Mouse (Mus musculus): ENCODE data around the gene Cd52. TPM values are rescaled to one million over a fixed set of nuclear protein-coding genes. Genes with fewer than 3 reads are reported as not detected.
"Not testable (repeated sequence)": the region's sequence is repeated elsewhere in the genome, so short reads cannot be mapped to it uniquely, and the experiment has no call there.

The Cd52 gene
- 4.1 and 5.0 TPM in 2 replicates for polyA plus RNA-seq (2016; fragmentation: Nextera tagmentation; extraction: Ambion mirVana)

DNA sequence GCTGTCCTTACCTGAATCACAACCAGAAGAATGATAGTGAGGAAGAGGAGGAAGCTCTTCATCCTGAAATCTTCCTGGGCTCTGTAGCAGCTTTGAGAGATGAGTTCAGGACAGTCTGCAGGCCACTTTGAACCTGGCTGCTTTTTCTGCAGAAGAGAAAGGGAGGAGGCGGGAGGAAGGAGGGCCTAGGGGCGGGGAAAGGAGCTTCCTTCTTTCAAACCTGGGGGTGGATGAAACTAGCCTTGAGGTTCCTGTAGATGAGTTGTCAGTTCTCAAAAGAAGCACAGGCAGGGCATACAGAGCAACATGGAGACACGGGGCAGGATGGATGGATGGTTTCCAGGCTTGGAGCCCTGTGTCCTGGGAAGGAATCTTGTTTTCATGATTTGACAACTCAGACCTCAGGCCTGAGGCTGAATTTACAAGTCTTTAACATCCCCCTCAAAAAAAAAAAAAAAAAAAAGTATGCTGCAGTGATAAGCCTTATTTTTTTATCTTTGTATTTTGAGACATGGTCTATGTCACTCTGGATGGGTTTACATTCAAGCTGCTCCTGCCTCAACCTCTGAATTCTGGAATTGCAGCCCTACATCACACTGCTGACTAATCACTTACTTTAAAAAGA lies at the start of gene Cd52:
Gene Cd52, minus strand, starts transcription at position 160 of the 625 bp plus-strand sequence.
- DNase-seq (ENCODE audit: extremely low spot score, low spot score), result no peak
- no peak within 1 kb of the TSS for H3K27ac ChIP-seq
- H3K36me3 ChIP-seq (replicated peaks), result no peaks in the 10 kb centered on the region
- no peaks in the 10 kb centered on the region for H3K27me3 ChIP-seq (ENCODE audit: poor library complexity, severe bottlenecking)
- H3K4me3 ChIP-seq, result no peak within 1 kb of the TSS
- H3K4me1 ChIP-seq, result no peaks in the 10 kb centered on the region
- 69% methylated on average over 3 of the region's 3 CpGs for WGBS
- no peaks in the 10 kb centered on the region for H3K9me3 ChIP-seq

DNA sequence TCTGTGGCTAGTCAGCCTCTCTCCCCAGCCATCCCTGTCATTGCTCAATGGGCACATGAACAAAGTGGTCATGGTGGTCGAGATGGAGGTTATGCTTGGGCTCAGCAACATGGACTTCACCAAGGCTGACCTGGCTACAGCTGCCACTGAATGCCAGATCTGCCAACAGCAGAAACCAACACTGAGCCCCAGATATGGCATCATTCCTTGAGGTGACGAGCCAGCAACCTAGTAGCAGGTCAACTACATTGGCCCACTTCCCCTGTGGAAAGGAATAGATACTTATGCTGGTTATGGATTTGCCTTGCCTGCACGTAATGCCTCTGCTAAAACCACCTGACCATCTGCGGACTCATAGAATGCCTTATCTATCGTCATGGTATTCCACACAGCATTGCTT lies 49.4 kb upstream of the Cd52 start:
- not testable (repeated sequence) for H3K4me3 ChIP-seq; H3K4me1 ChIP-seq; DNase-seq (ENCODE audit: extremely low spot score, low spot score); H3K27ac ChIP-seq; H3K27me3 ChIP-seq (ENCODE audit: poor library complexity, severe bottlenecking); H3K9me3 ChIP-seq
- peaks cover 73% of the 10 kb centered on the region for H3K36me3 ChIP-seq (replicated peaks)
- WGBS, result 91% methylated on average over 5 of the region's 5 CpGs

DNA sequence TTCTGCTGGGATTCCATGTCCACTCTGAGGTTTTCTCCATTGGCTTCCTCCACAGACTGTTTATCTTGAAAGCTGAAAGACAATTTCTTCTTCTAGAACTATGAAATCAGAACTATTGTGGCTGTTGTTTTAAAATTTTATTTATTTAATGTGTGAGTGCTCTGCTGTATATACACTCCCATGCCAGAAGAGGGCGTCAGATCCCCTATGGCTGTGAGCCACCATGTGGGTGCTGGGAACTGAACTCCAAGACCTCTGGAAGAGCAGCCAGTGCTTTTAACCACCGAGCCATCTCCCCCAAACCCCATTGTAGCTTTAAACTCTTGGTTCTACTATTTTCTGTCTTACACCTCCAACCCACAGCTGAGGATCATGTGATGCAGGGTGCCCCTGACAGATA lies 44.0 kb upstream of the Cd52 start:
- H3K4me1 ChIP-seq, result peaks cover 9% of the 10 kb centered on the region
- no peaks in the 10 kb centered on the region for H3K9me3 ChIP-seq
- peaks cover 46% of the 10 kb centered on the region for H3K36me3 ChIP-seq (replicated peaks)
- no peak for DNase-seq (ENCODE audit: extremely low spot score, low spot score)
- WGBS, result 83% methylated on average over 2 of the region's 2 CpGs
- H3K27me3 ChIP-seq (ENCODE audit: poor library complexity, severe bottlenecking), result no peaks in the 10 kb centered on the region
- no peak overlapping the region for H3K27ac ChIP-seq
- H3K4me3 ChIP-seq, result no peak overlapping the region

DNA sequence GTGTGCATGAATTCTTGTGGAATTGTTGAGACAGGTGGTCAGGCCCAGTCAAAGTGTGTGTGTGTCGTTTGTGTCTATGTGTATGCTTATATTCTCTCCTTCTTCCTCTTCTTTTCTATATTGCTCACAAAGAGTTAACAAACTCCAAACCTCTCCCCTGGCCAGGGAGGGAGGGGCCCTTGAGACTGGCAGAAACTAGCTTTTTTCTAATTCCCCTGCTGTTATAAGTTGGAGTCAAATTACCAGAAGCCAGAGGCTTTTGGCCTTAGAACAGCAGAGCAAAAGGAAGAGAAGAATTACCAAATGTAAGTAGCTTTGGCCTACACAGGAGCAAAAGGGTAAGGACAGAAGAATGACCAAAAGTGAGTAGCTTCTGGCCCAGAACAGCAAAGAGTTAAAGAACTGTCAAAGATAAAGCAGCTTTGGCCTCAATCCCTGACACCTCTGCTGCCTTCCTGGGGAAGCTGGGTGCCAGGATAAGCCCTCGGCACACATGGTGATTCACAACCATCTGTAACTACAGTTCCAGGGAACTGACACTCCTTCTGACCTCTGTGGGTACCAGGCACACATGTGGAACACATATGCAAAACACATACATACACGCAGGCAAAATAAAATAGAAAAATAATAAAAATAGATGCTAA lies 41.5 kb upstream of the Cd52 start:
- WGBS, result 78% methylated on average over 3 of the region's 3 CpGs
- no peak for DNase-seq (ENCODE audit: extremely low spot score, low spot score)
- Histone ChIP-seq H3K36me3 (replicated peaks) (peaks cover 54% of the 10 kb centered on the region), H3K4me1 (peaks cover 9% of the 10 kb centered on the region), H3K27me3 (ENCODE audit: poor library complexity, severe bottlenecking) (no peaks in the 10 kb centered on the region), H3K4me3 (no peak overlapping the region), H3K27ac (no peak overlapping the region), H3K9me3 (no peaks in the 10 kb centered on the region)

DNA sequence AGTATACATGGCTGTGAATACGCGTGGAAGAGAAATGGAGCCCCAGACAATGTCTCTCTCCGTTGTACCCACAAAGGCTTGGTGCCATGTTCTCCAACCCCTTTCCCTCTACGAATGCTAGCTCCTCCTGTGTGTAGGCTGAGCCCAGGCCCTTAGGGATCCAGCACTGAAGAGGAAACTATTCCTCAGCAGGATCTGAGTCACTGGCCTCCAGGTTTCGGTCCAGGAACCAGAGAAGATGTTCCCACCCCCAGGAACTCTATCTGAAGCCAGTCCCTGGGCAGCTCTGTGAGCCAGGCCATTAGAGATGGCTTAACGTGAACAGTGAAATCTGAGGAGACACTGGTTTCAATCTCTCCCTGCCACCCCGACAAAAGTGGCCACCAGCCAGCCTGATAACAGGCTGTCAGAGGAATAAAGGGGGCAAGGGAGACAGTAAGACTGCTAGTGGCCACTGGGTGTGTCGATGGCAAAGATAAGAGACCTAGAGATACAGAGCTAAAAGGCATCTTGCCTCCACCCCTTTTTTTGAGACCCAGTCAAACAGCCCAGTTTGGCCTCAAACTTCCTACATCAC lies 37.7 kb upstream of the Cd52 start:
- H3K36me3 ChIP-seq (replicated peaks), result peaks cover 41% of the 10 kb centered on the region
- H3K9me3 ChIP-seq, result no peaks in the 10 kb centered on the region
- no peak overlapping the region for H3K4me3 ChIP-seq
- 89% methylated on average over 8 of the region's 8 CpGs for WGBS
- no peaks in the 10 kb centered on the region for H3K27me3 ChIP-seq (ENCODE audit: poor library complexity, severe bottlenecking)
- DNase-seq (ENCODE audit: extremely low spot score, low spot score), result no peak
- no peak overlapping the region for H3K27ac ChIP-seq
- peaks cover 31% of the 10 kb centered on the region for H3K4me1 ChIP-seq

DNA sequence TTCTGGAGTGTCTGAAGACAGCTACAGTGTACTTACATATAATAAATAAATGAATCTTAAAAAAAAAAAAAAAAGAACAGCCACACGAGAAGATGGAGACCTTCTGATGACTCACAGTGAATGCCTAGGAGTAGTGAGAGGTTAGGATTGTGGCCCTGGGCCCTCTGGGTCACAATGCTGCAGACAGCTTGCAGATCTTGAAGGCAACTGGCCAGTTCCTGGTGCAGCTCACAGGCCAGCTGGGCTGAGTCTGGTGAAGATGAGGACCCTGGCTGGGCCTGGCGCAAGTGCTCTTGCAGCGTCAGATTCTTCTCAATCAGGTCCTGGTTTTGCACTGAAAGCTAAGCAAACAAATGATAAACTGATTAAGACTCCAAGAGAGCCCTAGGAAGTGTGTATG lies 37.2 kb upstream of the Cd52 start:
- peaks cover 36% of the 10 kb centered on the region for H3K4me1 ChIP-seq
- H3K27ac ChIP-seq, result no peak overlapping the region
- no peak for DNase-seq (ENCODE audit: extremely low spot score, low spot score)
- no peaks in the 10 kb centered on the region for H3K9me3 ChIP-seq
- H3K27me3 ChIP-seq (ENCODE audit: poor library complexity, severe bottlenecking), result no peaks in the 10 kb centered on the region
- 96% methylated on average over 3 of the region's 3 CpGs for WGBS
- peaks cover 36% of the 10 kb centered on the region for H3K36me3 ChIP-seq (replicated peaks)
- no peak overlapping the region for H3K4me3 ChIP-seq

DNA sequence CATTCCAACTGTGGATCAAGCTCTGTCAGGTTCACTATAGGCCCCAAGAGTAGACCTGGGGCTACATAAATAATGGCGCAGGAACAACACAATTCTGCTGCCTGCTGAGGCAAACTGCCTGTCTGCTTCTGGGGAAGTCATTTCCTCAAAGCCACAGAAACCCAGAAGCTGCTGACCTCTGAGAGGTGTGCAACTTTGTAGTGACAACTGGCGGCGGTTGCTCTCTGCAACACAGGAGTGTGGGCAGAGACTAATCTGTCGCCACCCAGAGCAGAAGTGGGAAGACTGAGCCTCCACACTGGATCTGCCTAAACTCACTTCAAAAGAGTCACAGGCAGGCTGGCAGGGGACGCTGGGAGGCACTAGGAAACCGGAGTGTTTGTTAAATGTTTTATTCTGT lies 34.6 kb upstream of the Cd52 start:
- Histone ChIP-seq H3K4me1 (peaks cover 38% of the 10 kb centered on the region), H3K9me3 (no peaks in the 10 kb centered on the region), H3K4me3 (peak overlapping the region; percentile 91), H3K27ac (peak overlapping the region; percentile 92; the same call in 1 of the 2 replicates), H3K27me3 (ENCODE audit: poor library complexity, severe bottlenecking) (no peaks in the 10 kb centered on the region), H3K36me3 (replicated peaks) (peaks cover 37% of the 10 kb centered on the region)
- DNase-seq (ENCODE audit: extremely low spot score, low spot score), result no peak
- WGBS, result 52% methylated on average over 6 of the region's 6 CpGs

DNA sequence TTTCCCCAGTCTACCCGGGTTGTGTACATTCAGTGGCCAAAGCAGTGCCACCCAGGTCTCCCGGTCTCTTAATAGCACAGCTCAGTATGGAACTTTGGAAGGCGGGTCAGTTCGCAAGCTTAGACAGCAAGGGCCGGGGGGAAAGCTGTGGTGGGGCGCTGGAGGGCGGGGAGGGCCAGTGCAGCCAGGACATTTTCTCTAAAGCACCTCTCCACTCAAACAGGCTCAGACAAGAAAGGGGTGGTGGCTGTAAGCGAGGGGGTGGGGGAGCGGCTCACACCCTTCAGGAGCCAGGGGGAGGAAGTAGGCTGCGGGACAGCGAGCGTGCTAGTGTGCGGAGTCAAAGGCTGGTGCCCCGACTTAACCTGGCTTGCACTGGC lies 34.1 kb upstream of the Cd52 start:
- Histone ChIP-seq H3K27me3 (ENCODE audit: poor library complexity, severe bottlenecking) (no peaks in the 10 kb centered on the region), H3K4me1 (peaks cover 43% of the 10 kb centered on the region), H3K9me3 (no peaks in the 10 kb centered on the region), H3K36me3 (replicated peaks) (peaks cover 37% of the 10 kb centered on the region), H3K27ac (peak overlapping the region; percentile 92), H3K4me3 (peak overlapping the region; percentile 91)
- no peak for DNase-seq (ENCODE audit: extremely low spot score, low spot score)
- WGBS, result 6% methylated on average over 14 of the region's 14 CpGs

DNA sequence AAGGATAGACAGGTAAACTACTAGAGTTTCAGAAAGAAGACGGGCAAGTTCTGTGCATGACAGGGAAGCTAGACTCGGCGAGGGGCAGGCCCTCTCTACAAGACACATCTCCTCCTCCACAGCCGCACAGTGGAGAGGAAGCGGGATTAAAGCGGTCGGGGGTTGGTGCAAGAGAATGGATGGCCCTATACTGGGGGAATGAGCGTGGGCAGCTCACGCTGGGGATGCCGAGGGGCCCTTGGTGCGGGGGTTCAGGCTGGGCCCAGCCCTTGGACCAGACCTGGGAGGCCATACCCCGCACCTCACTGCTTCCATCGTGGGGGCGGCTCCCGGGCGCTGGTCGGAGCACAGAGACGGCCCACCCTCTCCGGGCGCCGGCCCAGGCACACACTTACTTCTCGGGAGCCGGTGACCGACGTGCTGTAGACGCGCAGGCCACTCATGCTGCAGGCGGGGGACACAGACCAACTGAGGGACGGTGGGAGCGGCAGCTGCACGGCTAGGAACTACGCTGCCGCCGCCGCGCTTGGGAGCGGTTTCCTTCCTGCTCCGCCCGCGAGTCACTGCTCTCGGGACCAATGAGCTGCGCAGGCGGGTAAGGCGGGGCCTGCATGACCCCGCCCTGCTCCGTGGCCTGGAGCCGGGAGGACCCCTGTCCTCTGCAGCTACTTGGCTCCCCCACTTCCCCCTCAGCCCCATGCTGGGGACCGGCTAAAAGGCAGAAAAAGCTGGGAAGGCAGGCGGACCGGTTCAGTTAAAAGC lies 33.5 kb upstream of the Cd52 start, which contains the start of gene Sh3bgrl3:
Gene Sh3bgrl3, minus strand, starts transcription at position 569 of the 762 bp plus-strand sequence.
- 0% methylated on average over 50 of the region's 50 CpGs for WGBS
- H3K36me3 ChIP-seq (replicated peaks), result peaks cover 31% of the 10 kb centered on the region
- H3K9me3 ChIP-seq, result no peaks in the 10 kb centered on the region
- peak; percentile 89 for DNase-seq (ENCODE audit: extremely low spot score, low spot score)
- peaks cover 47% of the 10 kb centered on the region for H3K4me1 ChIP-seq
- H3K4me3 ChIP-seq, result peak within 1 kb of the TSS; percentile 91
- H3K27ac ChIP-seq, result peak within 1 kb of the TSS; percentile 92
- H3K27me3 ChIP-seq (ENCODE audit: poor library complexity, severe bottlenecking), result no peaks in the 10 kb centered on the region

DNA sequence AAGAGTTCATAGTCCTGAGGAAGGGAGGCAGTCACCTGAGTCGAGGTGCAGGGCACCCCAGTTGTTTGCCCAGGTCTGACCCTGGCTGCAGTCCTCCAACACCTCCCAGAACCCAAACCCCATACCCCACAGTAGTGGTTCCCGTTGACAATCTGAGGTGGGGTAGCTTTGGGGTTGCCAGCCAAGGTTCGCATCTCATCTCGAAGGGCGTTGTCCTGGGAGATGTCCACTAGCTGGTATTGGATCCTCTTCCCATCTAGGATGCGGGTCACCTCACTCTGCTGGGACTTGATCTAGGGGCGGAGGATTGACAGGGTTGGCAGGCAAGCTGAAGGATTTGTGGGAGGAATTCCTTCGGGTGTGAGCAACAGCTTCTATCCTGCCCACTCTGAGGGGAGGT lies 32.9 kb upstream of the Cd52 start:
- no peak for DNase-seq (ENCODE audit: extremely low spot score, low spot score)
- peaks cover 29% of the 10 kb centered on the region for H3K36me3 ChIP-seq (replicated peaks)

DNA sequence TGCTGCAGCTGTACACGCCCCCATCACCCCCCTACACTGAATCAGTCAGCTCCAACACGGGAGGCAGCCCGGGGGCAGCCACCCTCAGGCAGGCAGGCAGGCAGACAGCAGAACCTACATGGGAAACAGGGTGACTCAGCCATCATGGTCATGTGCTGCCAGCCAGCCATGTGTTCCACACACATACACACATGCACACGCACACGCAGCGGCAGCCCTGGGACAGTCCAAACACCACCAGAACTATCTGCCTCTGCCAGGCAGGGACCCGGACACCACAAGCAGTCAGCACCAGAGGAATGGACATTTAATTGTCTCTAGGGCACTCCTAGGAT lies 32.2 kb upstream of the Cd52 start:
- Histone ChIP-seq H3K4me1 (peaks cover 49% of the 10 kb centered on the region), H3K27me3 (ENCODE audit: poor library complexity, severe bottlenecking) (no peaks in the 10 kb centered on the region), H3K9me3 (no peaks in the 10 kb centered on the region), H3K27ac (no peak overlapping the region), H3K4me3 (peak overlapping the region; percentile 91), H3K36me3 (replicated peaks) (peaks cover 23% of the 10 kb centered on the region)
- WGBS, result 90% methylated on average over 7 of the region's 7 CpGs
- DNase-seq (ENCODE audit: extremely low spot score, low spot score), result no peak

More for the DNA sequence above, 32.9 kb upstream of the Cd52 start:
- H3K27me3 ChIP-seq (ENCODE audit: poor library complexity, severe bottlenecking), result no peaks in the 10 kb centered on the region
- H3K9me3 ChIP-seq, result no peaks in the 10 kb centered on the region
- peaks cover 47% of the 10 kb centered on the region for H3K4me1 ChIP-seq
- peak overlapping the region; percentile 92 for H3K27ac ChIP-seq
- WGBS, result 68% methylated on average over 8 of the region's 8 CpGs
- peak overlapping the region; percentile 91 for H3K4me3 ChIP-seq

DNA sequence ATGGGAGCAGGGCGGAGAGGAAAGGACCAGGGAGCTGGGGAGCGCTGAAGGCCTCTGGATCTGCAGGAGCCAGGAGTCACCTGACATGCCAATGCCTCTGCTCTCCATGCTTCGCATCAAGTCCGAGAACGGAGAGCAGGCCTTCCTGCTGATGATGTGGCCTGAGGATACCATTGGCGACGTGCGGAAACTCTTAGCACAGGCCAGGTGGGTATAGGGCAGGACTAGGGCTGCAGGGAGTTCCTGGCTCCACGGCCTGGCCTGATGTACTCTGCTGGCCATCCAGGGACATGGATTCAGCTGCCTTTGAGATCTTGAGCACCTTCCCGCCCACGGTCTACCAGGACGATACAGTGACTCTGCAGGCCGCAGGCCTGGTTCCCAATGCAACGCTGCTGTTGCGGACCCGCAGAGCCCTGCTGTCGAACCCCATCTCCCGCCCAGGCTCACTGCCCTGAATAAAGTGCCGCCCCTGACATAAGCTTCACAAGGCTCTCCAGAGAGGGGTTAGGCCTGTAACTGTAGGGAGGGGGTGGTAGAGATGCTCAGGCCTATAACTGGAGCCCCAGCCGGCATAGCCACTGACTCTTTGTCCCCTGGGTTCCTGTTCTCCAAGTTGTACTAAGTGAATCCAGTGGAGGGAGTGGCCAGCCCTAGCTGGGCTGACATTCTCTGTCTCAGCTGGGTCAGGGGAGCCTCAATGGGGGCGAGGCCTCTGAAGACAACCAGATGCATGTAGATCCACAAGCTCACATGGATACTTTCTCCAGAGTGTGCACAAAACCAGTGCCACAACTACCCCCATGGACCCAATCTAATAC lies 31.6 kb upstream of the Cd52 start:
- WGBS, result 89% methylated on average over 21 of the region's 21 CpGs
- peak overlapping the region; percentile 91; the same call in 1 of the 2 replicates for H3K4me3 ChIP-seq
- H3K36me3 ChIP-seq (replicated peaks), result peaks cover 19% of the 10 kb centered on the region
- no peaks in the 10 kb centered on the region for H3K27me3 ChIP-seq (ENCODE audit: poor library complexity, severe bottlenecking)
- peaks cover 53% of the 10 kb centered on the region for H3K4me1 ChIP-seq
- H3K9me3 ChIP-seq, result no peaks in the 10 kb centered on the region
- DNase-seq (ENCODE audit: extremely low spot score, low spot score), result no peak
- H3K27ac ChIP-seq, result no peak overlapping the region

Data from forebrain, embryonic 10.5 days (tissue).